In the genomic region with DNA sequence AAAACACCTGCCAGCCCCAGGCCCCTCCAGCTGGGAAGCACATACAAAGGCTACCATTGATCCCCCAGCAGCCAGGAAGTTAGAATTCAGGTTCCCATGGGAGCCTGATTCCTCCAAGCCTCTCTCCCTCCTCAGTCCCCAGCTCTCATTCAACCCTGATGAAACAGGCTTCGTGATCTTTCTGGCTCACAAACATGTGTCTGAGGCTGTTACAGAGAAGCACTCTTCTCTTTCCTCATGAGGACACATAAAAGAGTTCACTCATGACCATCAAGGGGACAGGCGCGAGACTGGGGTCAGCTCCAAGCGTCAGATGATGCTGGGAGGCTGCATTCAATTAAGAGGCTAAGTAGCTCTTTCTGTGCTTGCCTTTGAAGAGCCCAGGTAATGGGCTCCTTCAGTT, we compare ENCODE assay signal across 19 mouse cellular contexts. TPM values are rescaled to one million over a fixed set of nuclear protein-coding genes. Genes with fewer than 3 reads are reported as not detected.
DNase-seq lines count a peak whose midpoint lies in the region; ATAC-seq lines count a peak whose summit lies in the region.
"Had no signal": no experiment of that assay in that cellular context is flagged by ENCODE, and none has a peak within 500 bp of the region (broad histone marks: within the 10 kb centered on the region; RNA-seq: fewer than 3 reads in every experiment).

No protein-coding gene starts in this region.

- no peaks in the 10 kb centered on the region for H3K9me3 ChIP-seq in hindbrain, embryonic 10.5 days
- H3K9me3 ChIP-seq in hindbrain, embryonic 13.5 days: no peaks in the 10 kb centered on the region
- no peaks in the 10 kb centered on the region for H3K9me3 ChIP-seq in embryonic facial prominence, embryonic 10.5 days
- H3K9me3 ChIP-seq in limb, embryonic 12.5 days: no peaks in the 10 kb centered on the region

- DNase-seq in hindbrain, embryonic 10.5 days (ENCODE audit: low spot score): peak; percentile 38
- DNase-seq in embryonic facial prominence, embryonic 10.5 days (ENCODE audit: low spot score): peak; percentile 82
- peak; percentile 44 for DNase-seq in retina, embryonic 14.5 days (ENCODE audit: low spot score)
- no peak for DNase-seq in layer of hippocampus, adult 18-20 months (ENCODE audit: low spot score in 2 of 2)
- no peak for DNase-seq in cerebellum, adult 9-11 months
- DNase-seq: adrenal gland, adult 8-10 months; B cell, adult 2 months; cerebellum, postnatal 10 days; heart, adult 11 months; kidney, postnatal 10 days; liver; lung, adult 2 months; spleen, adult 18-20 months; thymus, postnatal 4 days had no signal

- peak overlapping the region; percentile 71 for H3K27ac ChIP-seq in hindbrain, embryonic 10.5 days
- H3K27ac ChIP-seq in hindbrain, embryonic 13.5 days: no peak overlapping the region
- H3K27ac ChIP-seq in embryonic facial prominence, embryonic 10.5 days (replicated peaks): peak overlapping the region; percentile 81
- peak overlapping the region; percentile 66 for H3K27ac ChIP-seq in limb, embryonic 12.5 days
- H3K27ac ChIP-seq: macrophage had no signal

- ATAC-seq in hindbrain, embryonic 13.5 days (ENCODE audit: low FRiP score): no peak
- no peak for ATAC-seq in limb, embryonic 12.5 days (ENCODE audit: insufficient number of reproducible peaks, insufficient read depth, low FRiP score, low TSS enrichment, low read depth)
- ATAC-seq: intestine, embryonic 16.5 days had no signal

- 49% methylated on average over 4 of the region's 4 CpGs for WGBS in hindbrain, embryonic 10.5 days
- WGBS in hindbrain, embryonic 13.5 days: 47% methylated on average over 4 of the region's 4 CpGs
- 15% methylated on average over 4 of the region's 4 CpGs for WGBS in embryonic facial prominence, embryonic 10.5 days
- 2% methylated on average over 4 of the region's 4 CpGs for WGBS in limb, embryonic 12.5 days

- H3K4me1 ChIP-seq in hindbrain, embryonic 10.5 days (replicated peaks): peaks cover 55% of the 10 kb centered on the region
- peaks cover 24% of the 10 kb centered on the region for H3K4me1 ChIP-seq in hindbrain, embryonic 13.5 days (replicated peaks)
- peaks cover 55% of the 10 kb centered on the region for H3K4me1 ChIP-seq in embryonic facial prominence, embryonic 10.5 days
- H3K4me1 ChIP-seq in limb, embryonic 12.5 days (replicated peaks): peaks cover 16% of the 10 kb centered on the region

- H3K4me3 ChIP-seq in hindbrain, embryonic 10.5 days: no peak overlapping the region
- H3K4me3 ChIP-seq in hindbrain, embryonic 13.5 days: no peak overlapping the region
- no peak overlapping the region for H3K4me3 ChIP-seq in embryonic facial prominence, embryonic 10.5 days
- no peak overlapping the region for H3K4me3 ChIP-seq in limb, embryonic 12.5 days (replicated peaks)
- H3K4me3 ChIP-seq: erythroblast, embryonic 14.5 days had no signal

- H3K9ac ChIP-seq in hindbrain, embryonic 13.5 days: no peak overlapping the region
- H3K9ac ChIP-seq in limb, embryonic 12.5 days (replicated peaks): no peak overlapping the region

- 0 out of 2 replicates have a peak, but pooled peaks cover 2% of the 10 kb centered on the region for H3K27me3 ChIP-seq in hindbrain, embryonic 10.5 days (ENCODE audit: insufficient read depth, poor library complexity, severe bottlenecking)
- H3K27me3 ChIP-seq in hindbrain, embryonic 13.5 days: no peaks in the 10 kb centered on the region
- H3K27me3 ChIP-seq in embryonic facial prominence, embryonic 10.5 days (replicated peaks; ENCODE audit: low read depth, poor library complexity, severe bottlenecking): peaks cover 19% of the 10 kb centered on the region; the same call in 1 of the 2 replicates
- no peaks in the 10 kb centered on the region for H3K27me3 ChIP-seq in limb, embryonic 12.5 days

- no peak overlapping the region for H3K4me2 ChIP-seq in hindbrain, embryonic 13.5 days
- peak overlapping the region; percentile 17; the same call in 1 of the 2 replicates for H3K4me2 ChIP-seq in limb, embryonic 12.5 days

- H3K36me3 ChIP-seq in hindbrain, embryonic 10.5 days: no peaks in the 10 kb centered on the region
- H3K36me3 ChIP-seq in hindbrain, embryonic 13.5 days: no peaks in the 10 kb centered on the region
- no peaks in the 10 kb centered on the region for H3K36me3 ChIP-seq in embryonic facial prominence, embryonic 10.5 days (replicated peaks)
- no peaks in the 10 kb centered on the region for H3K36me3 ChIP-seq in limb, embryonic 12.5 days

RNA-seq across cellular contexts. Expression of gene Glce, which starts 40.4 kb away (rescaled TPM):
- polyA plus RNA-seq in hindbrain, embryonic 10.5 days (2016; fragmentation: Nextera tagmentation; extraction: Ambion mirVana): 16.5 and 19.7 TPM in 2 replicates
- polyA plus RNA-seq in hindbrain, embryonic 13.5 days (2015; fragmentation: Nextera tagmentation; extraction: Ambion mirVana): 17.7 and 18.1 TPM in 2 replicates
- polyA plus RNA-seq in embryonic facial prominence, embryonic 10.5 days (2016; fragmentation: Nextera tagmentation; extraction: Ambion mirVana): 26.6 and 26.8 TPM in 2 replicates
- 27.9 and 32.6 TPM in 2 replicates for polyA plus RNA-seq in limb, embryonic 12.5 days (2016; fragmentation: Nextera tagmentation; extraction: Ambion mirVana)
- total RNA-seq in layer of hippocampus, adult 18-20 months (2021): 10 to 100 TPM; 20.8 to 31.0 TPM

Comparison
In these comparisons a context has a peak if more than half of its experiments do, and no peak if none do; other contexts are left out.
1. DNase-seq: peak in hindbrain, embryonic 10.5 days (single experiment), embryonic facial prominence, embryonic 10.5 days (single experiment) and retina, embryonic 14.5 days (single experiment); none in layer of hippocampus, adult 18-20 months (0 of 2) and cerebellum, adult 9-11 months (single experiment).